Mouse (Mus musculus) urinary bladder, adult 2 months (tissue): Measurements from ENCODE around the gene Arhgap9. TPM values are rescaled to one million over a fixed set of nuclear protein-coding genes. Genes with fewer than 3 reads are reported as not detected.
A peak's percentile ranks its signal among the peaks of the same experiment; 100 is the strongest.

Source experiments
- DNase-seq: peaks from one replicate; pipeline ENCODE4 v3.0.0; 2022; ENCODE audit warnings: low spot score
- polyA plus RNA-seq: library from polyadenylated mRNA; depleted of rRNA; stranded (reverse); fragments of >200 nt; gene quantifications from 2 replicates; pipeline ENCODE4 v1.2.3, GENCODE M21; 2012; rRNA removed

Arhgap9 gene
- 6.7 and 8.4 TPM in 2 replicates for polyA plus RNA-seq

- DNase-seq = no peak
Measured at GRCm38 (mm10) chr10:127321621-127322020, at the start of gene Arhgap9. TSS of gene Arhgap9 (plus strand) at chr10:127321964.

- DNase-seq = no peak
Measured at GRCm38 (mm10) chr10:127272371-127272770, 49.4 kb upstream of the Arhgap9 start.

GRCm38 (mm10) chr10:127274261-127275022, 47.3 kb upstream of the Arhgap9 start:
- DNase-seq = no peak

GRCm38 (mm10) chr10:127279730-127280129, 42.0 kb upstream of the Arhgap9 start:
- no peak for DNase-seq

- no peak for DNase-seq
Measured at GRCm38 (mm10) chr10:127281316-127281715, 40.4 kb upstream of the Arhgap9 start.

- no peak for DNase-seq
Measured at GRCm38 (mm10) chr10:127282620-127283215, 39.0 kb upstream of the Arhgap9 start.

GRCm38 (mm10) chr10:127284105-127284622, 37.6 kb upstream of the Arhgap9 start:
- no peak for DNase-seq

GRCm38 (mm10) chr10:127284724-127285500, 36.9 kb upstream of the Arhgap9 start:
- no peak for DNase-seq

- no peak for DNase-seq
Measured at GRCm38 (mm10) chr10:127285644-127286043, 36.1 kb upstream of the Arhgap9 start.

GRCm38 (mm10) chr10:127286194-127286593, 35.6 kb upstream of the Arhgap9 start:
- DNase-seq = no peak

GRCm38 (mm10) chr10:127286730-127287129, 35.0 kb upstream of the Arhgap9 start:
- no peak for DNase-seq

GRCm38 (mm10) chr10:127287271-127287935, 34.4 kb upstream of the Arhgap9 start:
- DNase-seq = no peak

- no peak for DNase-seq
Measured at GRCm38 (mm10) chr10:127287936-127288293, 33.8 kb upstream of the Arhgap9 start.

GRCm38 (mm10) chr10:127288328-127288799, 33.4 kb upstream of the Arhgap9 start:
- DNase-seq = no peak

GRCm38 (mm10) chr10:127288800-127289572, 32.8 kb upstream of the Arhgap9 start, which contains the start of gene Mbd6:
TSS of gene Mbd6 (minus strand) at chr10:127289018.
- peak; percentile 92 for DNase-seq

GRCm38 (mm10) chr10:127289573-127290191, 32.1 kb upstream of the Arhgap9 start:
- DNase-seq = no peak

GRCm38 (mm10) chr10:127290307-127290929, 31.3 kb upstream of the Arhgap9 start:
- DNase-seq = peak; percentile 96

- DNase-seq = peak; percentile 60
Measured at GRCm38 (mm10) chr10:127290930-127291880, 30.6 kb upstream of the Arhgap9 start.
